Mouse (Mus musculus) hindbrain, embryonic 12.5 days (tissue): ENCODE results near the gene Mtf2. TPM values are rescaled to one million over a fixed set of nuclear protein-coding genes. Genes with fewer than 3 reads are reported as not detected.
"Not testable (repeated sequence)": the region's sequence is repeated elsewhere in the genome, so short reads cannot be mapped to it uniquely, and the experiment has no call there.

Experiments
- ATAC-seq: fragments of 200-750 bp; cut with Nextera tagmentation; 2 replicates; pipeline ENCODE4 v1.8.0; 2017; ENCODE audit warnings: moderate TSS enrichment; ENCODE audit not compliant: low FRiP score
- H3K27ac ChIP-seq: fragments of 300-500 bp; sonication (generic); 2 replicates; pipeline ENCODE4 v1.5.1; 2016; ENCODE audit warnings: mild to moderate bottlenecking
- H3K27me3 ChIP-seq: fragments of 300-500 bp; sonication (generic); 2 replicates; pipeline ENCODE4 v1.6.1; 2016; ENCODE audit warnings: mild to moderate bottlenecking
- H3K36me3 ChIP-seq: fragments of 300-500 bp; sonication (generic); 2 replicates; pipeline ENCODE4 v1.6.1; 2016; ENCODE audit warnings: mild to moderate bottlenecking
- H3K4me1 ChIP-seq: fragments of 300-500 bp; sonication (generic); 2 replicates; pipeline ENCODE4 v1.6.1; 2016
- H3K4me2 ChIP-seq: fragments of 300-500 bp; sonication (generic); replicated peaks from 2 replicates; pipeline ENCODE4 v1.6.1; 2016; ENCODE audit warnings: mild to moderate bottlenecking
- H3K4me3 ChIP-seq: fragments of 300-500 bp; sonication (generic); 2 replicates; pipeline ENCODE4 v1.5.1; 2016; ENCODE audit warnings: mild to moderate bottlenecking
- H3K9ac ChIP-seq: fragments of 300-500 bp; sonication (generic); 2 replicates; pipeline ENCODE4 v1.6.1; 2016; ENCODE audit warnings: mild to moderate bottlenecking, moderate library complexity
- H3K9me3 ChIP-seq: fragments of 300-500 bp; sonication (generic); replicated peaks from 2 replicates; pipeline ENCODE4 v1.6.1; 2016; ENCODE audit warnings: mild to moderate bottlenecking
- WGBS: fragments of 180-500 bp; shearing (Covaris S2); methylation state at CpG from one replicate; pipeline ENCODE4 v1.1.7; 2016; 5-methylcytosine and 5-hydroxymethylcytosine counted together
- polyA plus RNA-seq: library from polyadenylated mRNA; unstranded; fragments of >200 nt; fragmentation: Nextera tagmentation; extraction: Ambion mirVana; gene quantifications from 2 replicates; pipeline ENCODE4 v1.2.1, GENCODE M21; 2016

Gene Mtf2
- polyA plus RNA-seq, 1 experiment from 2014 or later, result 142 TPM

GRCm38 (mm10) chr5:108049711-108050268, 15.7 kb upstream of the Mtf2 start:
- no peak overlapping the region for H3K9ac ChIP-seq
- no peaks in the 10 kb centered on the region for H3K36me3 ChIP-seq
- WGBS, result 8% methylated on average over 3 of the region's 3 CpGs
- no peaks in the 10 kb centered on the region for H3K4me1 ChIP-seq
- H3K4me2 ChIP-seq, result no peak overlapping the region
- H3K4me3 ChIP-seq, result no peak overlapping the region
- no peaks in the 10 kb centered on the region for H3K9me3 ChIP-seq
- H3K27me3 ChIP-seq, result no peaks in the 10 kb centered on the region
- ATAC-seq, result no peak
- no peak overlapping the region for H3K27ac ChIP-seq

- no peaks in the 10 kb centered on the region for H3K27me3 ChIP-seq
- H3K4me2 ChIP-seq, result no peak overlapping the region
- H3K27ac ChIP-seq, result no peak overlapping the region
- no peak overlapping the region for H3K4me3 ChIP-seq
- no peaks in the 10 kb centered on the region for H3K4me1 ChIP-seq
- H3K36me3 ChIP-seq, result no peaks in the 10 kb centered on the region
- H3K9ac ChIP-seq, result no peak overlapping the region
- 86% methylated on average over 2 of the region's 2 CpGs for WGBS
- no peaks in the 10 kb centered on the region for H3K9me3 ChIP-seq
- ATAC-seq, result no peak
Observed at GRCm38 (mm10) chr5:108051026-108051425, 14.4 kb upstream of the Mtf2 start.

GRCm38 (mm10) chr5:108051727-108052126, 13.7 kb upstream of the Mtf2 start:
- 92% methylated on average over 9 of the region's 9 CpGs for WGBS
- H3K4me1 ChIP-seq, result not testable (repeated sequence)

GRCm38 (mm10) chr5:108052200-108052599, 13.3 kb upstream of the Mtf2 start:
- H3K36me3 ChIP-seq, result no peaks in the 10 kb centered on the region
- ATAC-seq, result no peak
- no peak overlapping the region for H3K4me2 ChIP-seq
- 81% methylated on average over 1 of the region's 1 CpGs for WGBS
- H3K27ac ChIP-seq, result no peak overlapping the region
- H3K9ac ChIP-seq, result no peak overlapping the region
- H3K4me3 ChIP-seq, result no peak overlapping the region
- H3K4me1 ChIP-seq, result no peaks in the 10 kb centered on the region
- no peaks in the 10 kb centered on the region for H3K9me3 ChIP-seq
- no peaks in the 10 kb centered on the region for H3K27me3 ChIP-seq

More at GRCm38 (mm10) chr5:108051727-108052126, 13.7 kb upstream of the Mtf2 start:
- not testable (repeated sequence) for H3K36me3 ChIP-seq, H3K4me2 ChIP-seq, ATAC-seq, H3K27ac ChIP-seq, H3K9me3 ChIP-seq, H3K4me3 ChIP-seq, H3K9ac ChIP-seq, H3K27me3 ChIP-seq

GRCm38 (mm10) chr5:108053566-108053965, 11.9 kb upstream of the Mtf2 start:
- H3K27ac ChIP-seq, result no peak overlapping the region
- H3K4me2 ChIP-seq, result no peak overlapping the region
- no peaks in the 10 kb centered on the region for H3K4me1 ChIP-seq
- H3K9me3 ChIP-seq, result no peaks in the 10 kb centered on the region
- WGBS, result 89% methylated on average over 6 of the region's 6 CpGs
- no peaks in the 10 kb centered on the region for H3K36me3 ChIP-seq
- H3K27me3 ChIP-seq, result no peaks in the 10 kb centered on the region
- H3K9ac ChIP-seq, result no peak overlapping the region
- no peak for ATAC-seq
- no peak overlapping the region for H3K4me3 ChIP-seq

GRCm38 (mm10) chr5:108060413-108060812, 5.1 kb upstream of the Mtf2 start:
- Histone ChIP-seq H3K4me2 (no peak overlapping the region), H3K27ac (no peak overlapping the region), H3K4me1 (no peaks in the 10 kb centered on the region; the same call in 1 of the 2 replicates), H3K4me3 (no peak overlapping the region), H3K9ac (no peak overlapping the region), H3K36me3 (no peaks in the 10 kb centered on the region), H3K27me3 (no peaks in the 10 kb centered on the region), H3K9me3 (no peaks in the 10 kb centered on the region)
- no peak for ATAC-seq
- WGBS, result 93% methylated on average over 9 of the region's 9 CpGs

- Histone ChIP-seq H3K4me3 (no peak overlapping the region), H3K9me3 (no peaks in the 10 kb centered on the region), H3K9ac (no peak overlapping the region), H3K27me3 (no peaks in the 10 kb centered on the region), H3K27ac (no peak overlapping the region), H3K36me3 (peaks cover 66% of the 10 kb centered on the region), H3K4me1 (peaks cover 4% of the 10 kb centered on the region), H3K4me2 (no peak overlapping the region)
- no peak for ATAC-seq
- 97% methylated on average over 1 of the region's 1 CpGs for WGBS
Observed at GRCm38 (mm10) chr5:108072301-108072700, 6.8 kb downstream of the Mtf2 start.

GRCm38 (mm10) chr5:108076241-108076640, 10.8 kb downstream of the Mtf2 start:
- ATAC-seq, result no peak
- H3K4me1 ChIP-seq, result no peaks in the 10 kb centered on the region
- H3K36me3 ChIP-seq, result peaks cover 51% of the 10 kb centered on the region
- no peak overlapping the region for H3K4me2 ChIP-seq
- no peak overlapping the region for H3K4me3 ChIP-seq
- H3K27me3 ChIP-seq, result no peaks in the 10 kb centered on the region
- no peak overlapping the region for H3K9ac ChIP-seq
- H3K9me3 ChIP-seq, result no peaks in the 10 kb centered on the region
- no peak overlapping the region for H3K27ac ChIP-seq

GRCm38 (mm10) chr5:108076833-108077540, 11.5 kb downstream of the Mtf2 start:
- no peak overlapping the region for H3K4me2 ChIP-seq

GRCm38 (mm10) chr5:108079603-108080002, 14.1 kb downstream of the Mtf2 start:
- no peak overlapping the region for H3K27ac ChIP-seq
- no peak overlapping the region for H3K4me2 ChIP-seq
- no peaks in the 10 kb centered on the region for H3K27me3 ChIP-seq
- no peaks in the 10 kb centered on the region for H3K4me1 ChIP-seq
- ATAC-seq, result no peak
- H3K36me3 ChIP-seq, result peaks cover 38% of the 10 kb centered on the region
- H3K9ac ChIP-seq, result no peak overlapping the region
- H3K4me3 ChIP-seq, result no peak overlapping the region
- no peaks in the 10 kb centered on the region for H3K9me3 ChIP-seq

More at GRCm38 (mm10) chr5:108076833-108077540, 11.5 kb downstream of the Mtf2 start:
- no peak overlapping the region for H3K27ac ChIP-seq
- peaks cover 44% of the 10 kb centered on the region for H3K36me3 ChIP-seq
- H3K9ac ChIP-seq, result no peak overlapping the region
- no peak for ATAC-seq
- H3K9me3 ChIP-seq, result no peaks in the 10 kb centered on the region
- 69% methylated on average over 6 of the region's 6 CpGs for WGBS
- H3K4me3 ChIP-seq, result no peak overlapping the region
- no peaks in the 10 kb centered on the region for H3K4me1 ChIP-seq
- H3K27me3 ChIP-seq, result no peaks in the 10 kb centered on the region

- no peak overlapping the region for H3K27ac ChIP-seq
- no peaks in the 10 kb centered on the region for H3K4me1 ChIP-seq
- no peak overlapping the region for H3K4me3 ChIP-seq
- H3K9me3 ChIP-seq, result no peaks in the 10 kb centered on the region
- peaks cover 43% of the 10 kb centered on the region for H3K36me3 ChIP-seq
- no peak overlapping the region for H3K9ac ChIP-seq
- H3K4me2 ChIP-seq, result no peak overlapping the region
- ATAC-seq, result no peak
- no peaks in the 10 kb centered on the region for H3K27me3 ChIP-seq
- WGBS, result 46% methylated on average over 2 of the region's 2 CpGs
Observed at GRCm38 (mm10) chr5:108082380-108082779, 16.9 kb downstream of the Mtf2 start.

GRCm38 (mm10) chr5:108085440-108085839, 20.0 kb downstream of the Mtf2 start:
- H3K4me2 ChIP-seq, result no peak overlapping the region
- no peaks in the 10 kb centered on the region for H3K27me3 ChIP-seq
- ATAC-seq, result no peak
- H3K9me3 ChIP-seq, result no peaks in the 10 kb centered on the region
- no peaks in the 10 kb centered on the region for H3K4me1 ChIP-seq
- no peak overlapping the region for H3K27ac ChIP-seq
- 95% methylated on average over 2 of the region's 2 CpGs for WGBS
- H3K4me3 ChIP-seq, result no peak overlapping the region
- H3K36me3 ChIP-seq, result peaks cover 55% of the 10 kb centered on the region
- no peak overlapping the region for H3K9ac ChIP-seq

- not testable (repeated sequence) for H3K4me1 ChIP-seq, H3K4me2 ChIP-seq, H3K27me3 ChIP-seq, H3K4me3 ChIP-seq, H3K9ac ChIP-seq, H3K27ac ChIP-seq, H3K9me3 ChIP-seq, ATAC-seq
- peaks cover 63% of the 10 kb centered on the region for H3K36me3 ChIP-seq
- 96% methylated on average over 8 of the region's 8 CpGs for WGBS
Observed at GRCm38 (mm10) chr5:108092731-108093130, 27.3 kb downstream of the Mtf2 start.
